Mouse (Mus musculus) adrenal gland, adult 18-20 months (tissue): ENCODE data around the gene Myf5. TPM values are rescaled to one million over a fixed set of nuclear protein-coding genes. Genes with fewer than 3 reads are reported as not detected.

Experiments
- DNase-seq, 2 experiments: peaks; one replicate each; pipeline ENCODE4 v3.0.0; 2021 to 2022; ENCODE audit warnings: low spot score in 2 of 2
- microRNA-seq, 2 experiments: library from miRNA; unstranded; fragments of <30 nt; microRNA quantifications; one replicate each; pipeline ENCODE4 v1.2.0; 2021; ENCODE audit warnings: borderline number of aligned reads in 2 of 2
- total RNA-seq, 2 experiments: library from RNA; stranded (reverse); gene quantifications; 1 replicate in 1 of 2; 2 replicates in 1 of 2; pipeline ENCODE4 v1.2.3; 2021

Myf5 gene
- total RNA-seq, 2 experiments from 2014 or later, result not detected

GRCm38 (mm10) chr10:107436967-107437366 lies 49.0 kb downstream of the Myf5 start:
- no peak for DNase-seq

Small RNA genes lying within 50 kb of the gene (microRNA-seq; reads per million reads assigned to microRNA genes)
- 0 reads per million in 2 experiments for gene Gm44403

Other genes starting within 250 kb of the Myf5 start
- 1 to 10 TPM; 2.7 to 2.8 TPM for gene Lin7a, start 214.4 kb downstream of the Myf5 start, total RNA-seq
- not detected for gene Myf6, start 8.6 kb upstream of the Myf5 start, total RNA-seq
- gene Ptprq, start 233.9 kb upstream of the Myf5 start, total RNA-seq, result 1 to 10 TPM in 1 of 2 experiments, under 1 TPM in 1; 0.22 to 1.4 TPM